7 mouse cellular contexts compared by ENCODE assay signal in the genomic region with DNA sequence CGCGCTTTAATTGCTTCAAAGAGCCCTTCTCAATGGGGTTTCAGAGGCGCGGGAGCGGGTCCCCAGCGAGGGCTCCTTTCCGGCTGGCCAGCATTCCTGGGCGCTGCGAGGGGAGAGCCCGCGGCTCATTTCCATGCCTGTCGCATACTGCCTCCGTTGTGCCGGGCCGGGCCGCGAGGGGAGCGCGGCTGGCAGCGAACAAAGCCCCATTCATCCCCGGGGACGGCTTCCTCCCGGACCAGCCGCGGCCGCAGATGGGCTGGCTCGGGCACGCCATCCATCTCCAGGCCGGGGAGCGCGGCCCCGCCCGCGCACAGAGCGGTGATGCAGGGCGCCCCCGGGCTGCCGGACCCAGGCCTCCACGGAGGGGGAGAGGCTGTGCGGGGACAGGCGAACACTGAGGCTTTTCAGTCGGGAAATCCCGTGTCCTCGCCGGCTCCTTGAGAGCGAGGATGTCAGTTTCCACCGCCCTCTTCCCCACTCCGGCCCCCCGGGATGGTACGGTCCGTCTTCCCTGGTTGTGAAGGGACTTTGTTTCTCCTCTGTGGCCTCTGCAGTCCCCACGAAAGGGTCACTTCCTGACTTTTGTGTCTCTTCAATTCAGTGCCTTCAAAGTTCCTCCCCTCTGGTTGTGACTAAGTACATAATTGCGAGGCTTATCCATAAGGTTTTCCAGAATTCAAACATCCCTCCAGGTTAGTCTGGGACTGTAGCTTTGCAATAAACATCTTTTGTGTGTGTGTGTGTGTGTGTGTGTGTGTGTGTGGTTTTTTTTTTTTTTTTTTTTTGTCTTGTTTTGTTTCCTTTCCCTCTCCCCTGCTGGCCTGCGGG.
DNase-seq lines count a peak whose midpoint lies in the region; ATAC-seq lines count a peak whose summit lies in the region.

No protein-coding gene starts in this region.

- under 1% methylated on average over 54 of the region's 54 CpGs for WGBS in embryonic facial prominence, embryonic 13.5 days
- under 1% methylated on average over 53 of the region's 54 CpGs for WGBS in limb, embryonic 12.5 days
- under 1% methylated on average over 51 of the region's 54 CpGs for WGBS in midbrain, embryonic 13.5 days

- no peaks in the 10 kb centered on the region for H3K27me3 ChIP-seq in embryonic facial prominence, embryonic 13.5 days
- no peaks in the 10 kb centered on the region for H3K27me3 ChIP-seq in limb, embryonic 12.5 days
- H3K27me3 ChIP-seq in midbrain, embryonic 13.5 days = 0 out of 2 replicates have a peak, but pooled peaks cover 3% of the 10 kb centered on the region

- peak; percentile 81 for DNase-seq in adrenal gland, postnatal 25 days
- peak; percentile 84 to 85 for DNase-seq in heart, adult 9 months (ENCODE audit: low spot score in 2 of 2)
- peak; percentile 59 to 64 for DNase-seq in kidney, adult 8-10 months
- peak; percentile 4 for DNase-seq in spleen, adult 12 weeks (ENCODE audit: low spot score)

- peak overlapping the region; percentile 54 for H3K4me3 ChIP-seq in embryonic facial prominence, embryonic 13.5 days
- peak overlapping the region; percentile 48 for H3K4me3 ChIP-seq in limb, embryonic 12.5 days (replicated peaks)
- H3K4me3 ChIP-seq in midbrain, embryonic 13.5 days (replicated peaks) = peak overlapping the region; percentile 50

- peak; percentile 78 for ATAC-seq in embryonic facial prominence, embryonic 13.5 days (ENCODE audit: insufficient number of reproducible peaks, insufficient read depth, low FRiP score, low TSS enrichment, low read depth)
- peak; percentile 73 for ATAC-seq in limb, embryonic 12.5 days (ENCODE audit: insufficient number of reproducible peaks, insufficient read depth, low FRiP score, low TSS enrichment, low read depth)
- ATAC-seq in midbrain, embryonic 13.5 days = peak; percentile 95

- peak overlapping the region; percentile 82 for H3K9ac ChIP-seq in embryonic facial prominence, embryonic 13.5 days
- peak overlapping the region; percentile 76 for H3K9ac ChIP-seq in limb, embryonic 12.5 days (replicated peaks)
- peak overlapping the region; percentile 82 for H3K9ac ChIP-seq in midbrain, embryonic 13.5 days (replicated peaks)

- H3K4me1 ChIP-seq in embryonic facial prominence, embryonic 13.5 days = peaks cover 73% of the 10 kb centered on the region
- peaks cover 91% of the 10 kb centered on the region for H3K4me1 ChIP-seq in limb, embryonic 12.5 days (replicated peaks)
- H3K4me1 ChIP-seq in midbrain, embryonic 13.5 days (replicated peaks) = peaks cover 78% of the 10 kb centered on the region

- no peaks in the 10 kb centered on the region for H3K9me3 ChIP-seq in embryonic facial prominence, embryonic 13.5 days
- H3K9me3 ChIP-seq in limb, embryonic 12.5 days = no peaks in the 10 kb centered on the region
- no peaks in the 10 kb centered on the region for H3K9me3 ChIP-seq in midbrain, embryonic 13.5 days

- peak overlapping the region; percentile 97 for H3K27ac ChIP-seq in embryonic facial prominence, embryonic 13.5 days
- peak overlapping the region; percentile 98 for H3K27ac ChIP-seq in limb, embryonic 12.5 days
- H3K27ac ChIP-seq in midbrain, embryonic 13.5 days = peak overlapping the region; percentile 96

- peak overlapping the region; percentile 85 for H3K4me2 ChIP-seq in embryonic facial prominence, embryonic 13.5 days
- H3K4me2 ChIP-seq in limb, embryonic 12.5 days = peak overlapping the region; percentile 70
- peak overlapping the region; percentile 63 for H3K4me2 ChIP-seq in midbrain, embryonic 13.5 days (replicated peaks)

- no peaks in the 10 kb centered on the region for H3K36me3 ChIP-seq in embryonic facial prominence, embryonic 13.5 days
- no peaks in the 10 kb centered on the region for H3K36me3 ChIP-seq in limb, embryonic 12.5 days
- H3K36me3 ChIP-seq in midbrain, embryonic 13.5 days = no peaks in the 10 kb centered on the region

Comparison
In these comparisons a context has a peak if more than half of its experiments do, and no peak if none do; other contexts are left out.
1. Peak in every context shown above with its lines: DNase-seq, ATAC-seq, H3K4me3 ChIP-seq and H3K27ac ChIP-seq.
2. DNase-seq: peak in every context shown above with its lines; median percentile 84 in heart, adult 9 months; 81 in adrenal gland, postnatal 25 days; 62 in kidney, adult 8-10 months; 4 in spleen, adult 12 weeks.